Mouse (Mus musculus) small intestine, adult 2 months (tissue): ENCODE data around the gene Igf2r. TPM values are rescaled to one million over a fixed set of nuclear protein-coding genes. Genes with fewer than 3 reads are reported as not detected.
A peak's percentile ranks its signal among the peaks of the same experiment; 100 is the strongest.

Source experiments
- H3K27ac ChIP-seq: fragments of 200-500 bp; 2 replicates; pipeline ENCODE4 v1.5.1; 2012; ENCODE audit warnings: low read depth, low read length, control low read depth, inconsistent platforms; ENCODE audit not compliant: insufficient read depth
- H3K27me3 ChIP-seq: fragments of 200-500 bp; 2 replicates; pipeline ENCODE4 v1.6.1; 2012; ENCODE audit warnings: mild to moderate bottlenecking, moderate library complexity, low read length, inconsistent platforms; ENCODE audit not compliant: control insufficient read depth, insufficient read depth
- H3K36me3 ChIP-seq: fragments of 200-500 bp; 2 replicates; pipeline ENCODE4 v1.6.1; 2012; ENCODE audit warnings: mild to moderate bottlenecking, low read length, control low read depth, inconsistent platforms; ENCODE audit not compliant: control insufficient read depth, insufficient read depth
- H3K4me1 ChIP-seq: fragments of 200-500 bp; 2 replicates; pipeline ENCODE4 v1.6.1; 2012; ENCODE audit warnings: low read length, inconsistent platforms, mixed read lengths; ENCODE audit not compliant: control insufficient read depth, insufficient read depth, insufficient read length
- H3K4me3 ChIP-seq: fragments of 200-500 bp; 2 replicates; pipeline ENCODE4 v1.5.1; 2012; ENCODE audit warnings: low read depth, mild to moderate bottlenecking, control low read depth, inconsistent platforms, low read length, moderate library complexity
- CTCF ChIP-seq: fragments of 200-500 bp; IDR thresholded peaks from 2 replicates; pipeline ENCODE4 v1.5.1; 2012; ENCODE audit warnings: low read depth, mild to moderate bottlenecking, control low read depth, inconsistent platforms, low read length, moderate library complexity, mixed read lengths; ENCODE audit not compliant: insufficient replicate concordance, insufficient read length; ENCODE audit errors: extremely low read depth
- POLR2A ChIP-seq: fragments of 200-500 bp; IDR thresholded peaks from 2 replicates; pipeline ENCODE4 v1.6.1; 2012; ENCODE audit warnings: low read depth, mild to moderate bottlenecking, control low read depth, inconsistent platforms, low read length, moderate library complexity
- WGBS: fragments of 180-500 bp; shearing (Covaris S2); methylation state at CpG from one replicate; pipeline ENCODE4 v1.1.7; 2018; 5-methylcytosine and 5-hydroxymethylcytosine counted together
- polyA plus RNA-seq: library from polyadenylated mRNA; depleted of rRNA; stranded (reverse); fragments of >200 nt; gene quantifications from 2 replicates; pipeline ENCODE4 v1.2.3, GENCODE M21; 2012

Igf2r gene
- polyA plus RNA-seq, 1 experiment, result 19.7 TPM

- Histone ChIP-seq H3K36me3 (peaks cover 3% of the 10 kb centered on the region; the same call in 1 of the 2 replicates), H3K27ac (no peak overlapping the region), H3K4me3 (no peak overlapping the region), H3K27me3 (no peaks in the 10 kb centered on the region), H3K4me1 (peaks cover 3% of the 10 kb centered on the region; the same call in 1 of the 2 replicates)
- TF ChIP-seq CTCF, result no peak
- TF ChIP-seq POLR2A, result no peak
- 93% methylated on average over 2 of the region's 2 CpGs for WGBS
Observed at GRCm38 (mm10) chr17:12710976-12711375, 58.5 kb downstream of the Igf2r start.

GRCm38 (mm10) chr17:12710050-12710780 is 59.2 kb downstream of the Igf2r start:
- Histone ChIP-seq H3K36me3 (peaks cover 3% of the 10 kb centered on the region; the same call in 1 of the 2 replicates), H3K27me3 (no peaks in the 10 kb centered on the region), H3K4me3 (no peak overlapping the region), H3K4me1 (peaks cover 3% of the 10 kb centered on the region; the same call in 1 of the 2 replicates), H3K27ac (no peak overlapping the region)
- TF ChIP-seq CTCF, result no peak
- no peak for TF ChIP-seq POLR2A
- WGBS, result 83% methylated on average over 13 of the region's 13 CpGs

GRCm38 (mm10) chr17:12708398-12708797 is 61.1 kb downstream of the Igf2r start:
- no peak overlapping the region for H3K4me3 ChIP-seq
- no peaks in the 10 kb centered on the region; the same call in 1 of the 2 replicates for H3K4me1 ChIP-seq
- peaks cover 3% of the 10 kb centered on the region; the same call in 1 of the 2 replicates for H3K36me3 ChIP-seq
- H3K27me3 ChIP-seq, result no peaks in the 10 kb centered on the region
- H3K27ac ChIP-seq, result no peak overlapping the region
- WGBS, result 88% methylated on average over 3 of the region's 3 CpGs
- TF ChIP-seq CTCF (no peak), POLR2A (no peak)

- no peak overlapping the region for H3K27ac ChIP-seq
- peaks cover 8% of the 10 kb centered on the region; the same call in 1 of the 2 replicates for H3K36me3 ChIP-seq
- no peaks in the 10 kb centered on the region for H3K27me3 ChIP-seq
- H3K4me1 ChIP-seq, result peaks cover 2% of the 10 kb centered on the region; the same call in 1 of the 2 replicates
- 88% methylated on average over 10 of the region's 10 CpGs for WGBS
- TF ChIP-seq POLR2A (no peak), CTCF (no peak)
- no peak overlapping the region for H3K4me3 ChIP-seq
Observed at GRCm38 (mm10) chr17:12706590-12707049, 62.8 kb downstream of the Igf2r start.

GRCm38 (mm10) chr17:12702901-12703300 is 66.6 kb downstream of the Igf2r start:
- Histone ChIP-seq H3K4me1 (peaks cover 19% of the 10 kb centered on the region), H3K36me3 (peaks cover 18% of the 10 kb centered on the region), H3K27me3 (no peaks in the 10 kb centered on the region), H3K27ac (no peak overlapping the region), H3K4me3 (no peak overlapping the region)
- 62% methylated on average over 5 of the region's 5 CpGs for WGBS
- TF ChIP-seq POLR2A (no peak), CTCF (no peak)

GRCm38 (mm10) chr17:12700373-12700772 is 69.1 kb downstream of the Igf2r start:
- 42% methylated on average over 6 of the region's 6 CpGs for WGBS
- H3K4me1 ChIP-seq, result peaks cover 19% of the 10 kb centered on the region
- H3K36me3 ChIP-seq, result peaks cover 27% of the 10 kb centered on the region
- no peaks in the 10 kb centered on the region for H3K27me3 ChIP-seq
- H3K27ac ChIP-seq, result peak overlapping the region; percentile 65
- no peak overlapping the region for H3K4me3 ChIP-seq
- no peak for TF ChIP-seq POLR2A
- TF ChIP-seq CTCF, result no peak

- no peak for TF ChIP-seq CTCF
- no peak for TF ChIP-seq POLR2A
- peaks cover 32% of the 10 kb centered on the region for H3K36me3 ChIP-seq
Observed at GRCm38 (mm10) chr17:12691899-12692298, 77.6 kb downstream of the Igf2r start.

More at GRCm38 (mm10) chr17:12691899-12692298, 77.6 kb downstream of the Igf2r start:
- Histone ChIP-seq H3K4me3 (peak overlapping the region; percentile 13; the same call in 1 of the 2 replicates), H3K27me3 (no peaks in the 10 kb centered on the region), H3K4me1 (peaks cover 13% of the 10 kb centered on the region), H3K27ac (peak overlapping the region; percentile 53; the same call in 1 of the 2 replicates)
- 32% methylated on average over 7 of the region's 7 CpGs for WGBS
